8 mouse cellular contexts compared by ENCODE assay signal in the genomic region with DNA sequence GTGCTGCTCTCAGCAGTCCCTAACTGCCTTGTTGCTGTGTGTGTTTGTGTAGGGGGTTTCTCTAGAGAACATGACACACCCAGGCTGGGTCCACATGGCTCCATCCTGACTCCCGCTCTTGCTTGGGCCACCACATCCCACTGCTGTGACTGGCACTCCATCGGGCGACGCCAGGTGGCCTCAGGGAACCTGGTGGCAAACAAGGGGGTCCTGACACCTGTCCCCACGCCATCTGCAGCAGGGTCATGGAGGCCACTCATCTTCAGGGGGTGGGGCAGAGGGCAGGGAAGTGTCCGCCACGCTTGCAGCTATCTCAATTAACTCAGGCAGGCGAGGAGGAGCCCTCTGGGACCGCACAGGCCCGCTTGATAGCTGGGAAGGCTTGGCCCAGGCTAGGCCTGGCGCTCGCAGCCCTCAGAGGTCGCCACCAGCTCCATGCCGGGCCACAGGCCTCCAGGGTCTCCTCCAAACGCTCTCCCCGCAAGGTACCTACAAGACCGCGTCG. TPM values are rescaled to one million over a fixed set of nuclear protein-coding genes. Genes with fewer than 3 reads are reported as not detected.
DNase-seq lines count a peak whose midpoint lies in the region; ATAC-seq and TF ChIP-seq lines count a peak whose summit lies in the region.

No protein-coding gene starts in this region.

- no peak for TF ChIP-seq POLR2A in small intestine, adult 2 months (IDR thresholded peaks at IDR 0.05; ENCODE audit: low read depth, low read length)

- TF ChIP-seq EP300 in heart, postnatal 0 days (IDR thresholded peaks at IDR 0.05; ENCODE audit: low read depth): no peak

- peaks cover 11% of the 10 kb centered on the region; the same call in 1 of the 2 replicates for H3K4me1 ChIP-seq in heart, postnatal 0 days (ENCODE audit: control insufficient read depth, insufficient read depth)
- H3K4me1 ChIP-seq in liver, embryonic 12.5 days: peaks cover 60% of the 10 kb centered on the region
- H3K4me1 ChIP-seq in small intestine, adult 2 months (ENCODE audit: control insufficient read depth, insufficient read depth, insufficient read length, low read length): peaks cover 30% of the 10 kb centered on the region

- peak; percentile 36 for ATAC-seq in heart, postnatal 0 days (ENCODE audit: insufficient read depth, low read depth)
- ATAC-seq in liver, embryonic 12.5 days: peak; percentile 81

- 19% methylated on average over 19 of the region's 19 CpGs for WGBS in heart, postnatal 0 days
- WGBS in liver, embryonic 12.5 days (ENCODE audit: insufficient replicate concordance): 7% methylated on average over 19 of the region's 19 CpGs
- 9% methylated on average over 19 of the region's 19 CpGs for WGBS in small intestine, adult 2 months

- H3K27me3 ChIP-seq in heart, postnatal 0 days (ENCODE audit: control insufficient read depth, insufficient read depth, low read length): no peaks in the 10 kb centered on the region
- H3K27me3 ChIP-seq in liver, embryonic 12.5 days (replicated peaks): peaks cover 8% of the 10 kb centered on the region; the same call in 1 of the 2 replicates
- H3K27me3 ChIP-seq in small intestine, adult 2 months (ENCODE audit: control insufficient read depth, insufficient read depth, low read length): no peaks in the 10 kb centered on the region

- DNase-seq in adrenal gland, postnatal 10 days: peak; percentile 45
- DNase-seq in adrenal gland, adult 8-10 months: no peak
- DNase-seq in ovary, postnatal 36 days (ENCODE audit: low spot score): peak; percentile 20
- no peak for DNase-seq in ovary, postnatal 14 days (ENCODE audit: low spot score)
- DNase-seq in heart, postnatal 0 days (ENCODE audit: low spot score): no peak
- DNase-seq in gastrocnemius, postnatal 4 days (ENCODE audit: low spot score in 2 of 2): no peak

- H3K9me3 ChIP-seq in heart, postnatal 0 days (replicated peaks; ENCODE audit: control insufficient read depth, low read length): no peaks in the 10 kb centered on the region
- no peaks in the 10 kb centered on the region for H3K9me3 ChIP-seq in liver, embryonic 12.5 days (replicated peaks)

- peak overlapping the region; percentile 67 for H3K4me2 ChIP-seq in heart, postnatal 0 days (ENCODE audit: low read depth, low read length)
- peak overlapping the region; percentile 89 for H3K4me2 ChIP-seq in liver, embryonic 12.5 days

- TF ChIP-seq CTCF in heart, postnatal 0 days (IDR thresholded peaks at IDR 0.05; ENCODE audit: low read depth): no peak
- no peak for TF ChIP-seq CTCF in small intestine, adult 2 months (IDR thresholded peaks at IDR 0.05; ENCODE audit: extremely low read depth, insufficient read length, insufficient replicate concordance, low read depth, low read length)

- H3K9ac ChIP-seq in heart, postnatal 0 days (replicated peaks; ENCODE audit: low read depth, low read length): peak overlapping the region; percentile 38
- H3K9ac ChIP-seq in liver, embryonic 12.5 days: peak overlapping the region; percentile 80

- peak overlapping the region; percentile 46 for H3K4me3 ChIP-seq in heart, postnatal 0 days (ENCODE audit: low read depth, low read length)
- H3K4me3 ChIP-seq in liver, embryonic 12.5 days: peak overlapping the region; percentile 64
- H3K4me3 ChIP-seq in small intestine, adult 2 months (ENCODE audit: low read depth, low read length): peak overlapping the region; percentile 83

- no peaks in the 10 kb centered on the region for H3K36me3 ChIP-seq in heart, postnatal 0 days (replicated peaks; ENCODE audit: control insufficient read depth, insufficient read depth, low read length)
- no peaks in the 10 kb centered on the region for H3K36me3 ChIP-seq in liver, embryonic 12.5 days
- H3K36me3 ChIP-seq in small intestine, adult 2 months (ENCODE audit: control insufficient read depth, insufficient read depth, low read length): no peaks in the 10 kb centered on the region

- no peak overlapping the region for H3K27ac ChIP-seq in heart, postnatal 0 days (ENCODE audit: low read depth)
- H3K27ac ChIP-seq in liver, embryonic 12.5 days: peak overlapping the region; percentile 86
- H3K27ac ChIP-seq in small intestine, adult 2 months (ENCODE audit: insufficient read depth, low read depth, low read length): peak overlapping the region; percentile 44

RNA-seq across cellular contexts. Expression of a gene that starts 0.5 kb away (rescaled TPM):
- 10 to 100 TPM in 1 of 2 experiments, 1 to 10 TPM in 1; 9.9 to 13.4 TPM for total RNA-seq in adrenal gland, postnatal 10 days (2021)
- total RNA-seq in adrenal gland, adult 8-10 months (2022): 10 to 100 TPM; 11.4 to 21.3 (median 15.4) TPM
- 1.8 and 5.4 TPM in 2 replicates for total RNA-seq in heart, postnatal 0 days (2014; rRNA removed; ENCODE audit: low replicate concordance)
- polyA plus RNA-seq in heart, postnatal 0 days (2015; fragmentation: Nextera tagmentation; extraction: Ambion mirVana): 2.3 and 3.0 TPM in 2 replicates
- 5.0 and 5.6 TPM in 2 replicates for polyA plus RNA-seq in liver, embryonic 12.5 days (2016; fragmentation: Nextera tagmentation; extraction: Ambion mirVana)
- polyA plus RNA-seq in small intestine, adult 2 months (2012; rRNA removed): 11.9 and 21.2 TPM in 2 replicates
- total RNA-seq in gastrocnemius, postnatal 4 days (2021): 1 to 10 TPM; 5.2 to 6.1 TPM

RNA-seq across cellular contexts. Expression of a gene that starts 17.0 kb away (rescaled TPM):
- total RNA-seq in adrenal gland, postnatal 10 days (2021): 10 to 100 TPM; 31.1 to 36.6 TPM
- total RNA-seq in adrenal gland, adult 8-10 months (2022): 10 to 100 TPM; 51.2 to 59.3 (median 55.6) TPM
- total RNA-seq in heart, postnatal 0 days (2014; rRNA removed; ENCODE audit: low replicate concordance): 37.6 and 55.1 TPM in 2 replicates
- 19.0 and 19.3 TPM in 2 replicates for polyA plus RNA-seq in heart, postnatal 0 days (2015; fragmentation: Nextera tagmentation; extraction: Ambion mirVana)
- polyA plus RNA-seq in liver, embryonic 12.5 days (2016; fragmentation: Nextera tagmentation; extraction: Ambion mirVana): 19.1 and 20.2 TPM in 2 replicates
- polyA plus RNA-seq in small intestine, adult 2 months (2012; rRNA removed): 44.0 and 48.7 TPM in 2 replicates
- 10 to 100 TPM in 1 of 2 experiments, 1 to 10 TPM in 1; 9.0 to 11.2 TPM for total RNA-seq in gastrocnemius, postnatal 4 days (2021)

RNA-seq across cellular contexts. Expression of a gene that starts 20.8 kb away (rescaled TPM):
- 10 to 100 TPM; 56.0 to 58.1 TPM for total RNA-seq in adrenal gland, postnatal 10 days (2021)
- 10 to 100 TPM; 46.4 to 72.0 (median 57.1) TPM for total RNA-seq in adrenal gland, adult 8-10 months (2022)
- total RNA-seq in heart, postnatal 0 days (2014; rRNA removed; ENCODE audit: low replicate concordance): 12.2 and 18.0 TPM in 2 replicates
- 70.7 and 76.9 TPM in 2 replicates for polyA plus RNA-seq in heart, postnatal 0 days (2015; fragmentation: Nextera tagmentation; extraction: Ambion mirVana)
- polyA plus RNA-seq in liver, embryonic 12.5 days (2016; fragmentation: Nextera tagmentation; extraction: Ambion mirVana): 94.1 and 100 TPM in 2 replicates
- 12.7 and 19.6 TPM in 2 replicates for polyA plus RNA-seq in small intestine, adult 2 months (2012; rRNA removed)
- 10 to 100 TPM; 69.9 to 76.4 TPM for total RNA-seq in gastrocnemius, postnatal 4 days (2021)

Comparison
In these comparisons a context has a peak if more than half of its experiments do, and no peak if none do; other contexts are left out.
1. DNase-seq: peak in adrenal gland, postnatal 10 days (single experiment) and ovary, postnatal 36 days (single experiment); none in adrenal gland, adult 8-10 months (single experiment), ovary, postnatal 14 days (single experiment), heart, postnatal 0 days (single experiment) and gastrocnemius, postnatal 4 days (0 of 2).
2. Peak in every context shown above with its lines, with median percentiles within 50 percentile points of each other: H3K4me3 ChIP-seq.